Mouse (Mus musculus): Measurements from ENCODE around the gene Pah.

DNA sequence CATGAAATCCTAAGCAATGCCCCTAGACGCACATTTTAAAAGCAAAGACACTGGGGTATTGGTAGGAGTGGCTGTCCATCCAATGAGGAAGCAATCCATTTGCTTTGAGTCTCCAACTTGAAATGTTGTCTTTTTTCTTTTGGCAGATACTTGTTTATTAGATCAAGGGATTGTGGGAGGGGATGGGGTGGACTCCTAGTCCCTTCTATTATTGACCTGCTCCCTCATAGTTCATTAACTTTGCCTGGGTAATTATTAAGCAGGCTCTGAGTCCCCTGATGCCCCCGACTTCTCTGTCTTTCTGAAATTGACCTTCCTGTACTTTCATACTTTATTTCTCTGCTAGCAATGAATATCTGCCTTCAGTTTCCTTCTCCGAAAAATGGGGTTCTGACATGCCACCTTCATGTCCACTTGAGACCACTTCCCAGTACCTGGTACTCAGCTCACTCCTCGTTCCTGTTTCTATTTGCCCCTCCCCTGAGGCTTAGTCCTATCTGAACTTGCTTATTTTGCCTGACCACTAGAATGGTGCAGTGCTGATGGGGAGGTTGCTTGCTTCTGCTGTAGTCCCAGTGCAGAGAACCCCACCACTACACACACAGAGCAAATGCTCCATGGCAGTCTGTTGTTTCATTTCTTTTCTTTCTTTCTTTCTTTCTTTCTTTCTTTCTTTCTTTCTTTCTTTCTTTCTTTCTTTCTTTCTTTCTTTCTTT, 1.0 kb upstream of the Pah start:
- TF ChIP-seq CTCF (IDR thresholded peaks at IDR 0.05; ENCODE audit: low read depth) (no peak), EP300 (optimal IDR thresholded peaks at IDR 0.05) (no peak)
